Mouse (Mus musculus) kidney, adult 9 months (tissue): Measurements from ENCODE around the gene Zfp668.
"Not testable (repeated sequence)": the region's sequence is repeated elsewhere in the genome, so short reads cannot be mapped to it uniquely, and the experiment has no call there.

Experiments
- DNase-seq: peaks from one replicate; pipeline ENCODE4 v3.0.0; 2022

The Zfp668 gene

DNA sequence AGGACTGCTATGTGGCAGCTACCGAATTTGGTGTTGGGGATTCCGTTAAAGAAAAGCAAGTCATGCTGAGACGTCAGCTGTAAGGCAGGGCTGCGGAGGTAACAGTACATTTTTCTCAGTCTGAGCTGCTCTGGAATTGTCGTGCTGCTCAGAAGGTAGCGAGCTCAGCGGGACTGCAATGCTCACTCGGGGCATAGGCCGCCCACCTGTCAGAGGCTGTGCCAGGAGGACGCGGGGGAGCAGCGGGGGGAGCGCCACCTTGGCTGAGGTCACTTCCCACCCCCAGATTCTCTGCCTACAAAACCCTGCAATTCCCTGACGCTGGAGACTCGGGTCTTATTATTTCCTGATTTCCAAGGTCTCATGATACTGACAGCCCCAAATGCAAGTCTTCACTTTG is 35.7 kb downstream of the Zfp668 start:
- no peak for DNase-seq

DNA sequence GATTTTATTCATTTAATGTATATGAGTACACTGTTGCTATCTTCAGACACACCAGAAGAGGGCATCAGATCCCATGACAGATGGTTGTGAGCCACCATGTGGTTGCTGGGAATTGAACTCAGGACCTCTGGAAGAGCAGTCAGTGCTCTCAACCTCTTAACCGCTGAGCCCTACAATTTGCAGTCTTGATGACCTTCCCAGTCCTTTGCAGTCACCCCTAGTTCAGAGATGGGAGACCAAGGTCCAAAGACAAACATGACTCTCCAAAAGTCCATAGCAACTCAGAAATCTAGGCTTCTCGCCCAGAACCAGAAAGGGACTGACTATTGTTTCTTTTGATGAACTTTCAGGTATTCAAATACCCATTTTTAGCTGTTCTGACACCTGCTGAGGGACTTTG is 36.6 kb downstream of the Zfp668 start:
- not testable (repeated sequence) for DNase-seq

GRCm38 (mm10) chr7:127837878-127838277 is 38.8 kb downstream of the Zfp668 start:
- not testable (repeated sequence) for DNase-seq

GRCm38 (mm10) chr7:127837473-127837872 is 39.2 kb downstream of the Zfp668 start:
- DNase-seq, result no peak

DNA sequence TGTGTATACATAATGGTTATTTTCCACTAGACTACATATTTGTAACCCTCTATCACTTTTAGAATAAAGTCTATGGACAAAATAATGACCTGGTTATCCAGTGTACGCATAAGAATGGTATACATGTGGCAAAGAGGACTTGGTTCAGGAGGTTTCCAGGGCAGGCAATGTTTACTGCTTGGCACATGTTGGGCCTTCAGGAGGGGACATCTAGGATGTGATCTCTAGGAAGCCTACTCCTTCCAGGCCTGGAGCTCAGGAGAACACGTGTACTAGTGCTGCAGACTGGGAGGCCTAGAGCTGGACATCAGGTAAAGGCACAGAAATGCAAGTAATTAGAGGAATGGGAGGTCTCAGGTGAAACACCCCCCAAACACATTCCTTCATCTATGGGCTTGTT is 41.1 kb downstream of the Zfp668 start:
- no peak for DNase-seq

GRCm38 (mm10) chr7:127824176-127824871 is 52.3 kb downstream of the Zfp668 start, which contains the start of the genes Stx4a and Stx1b:
TSS of gene Stx4a (plus strand) at chr7:127824294.
TSS of gene Stx1b (minus strand) at chr7:127824549.
- no peak for DNase-seq

- DNase-seq, result no peak
These were observed 53.1 kb downstream of the Zfp668 start for GRCm38 (mm10) chr7:127823236-127824171.

DNA sequence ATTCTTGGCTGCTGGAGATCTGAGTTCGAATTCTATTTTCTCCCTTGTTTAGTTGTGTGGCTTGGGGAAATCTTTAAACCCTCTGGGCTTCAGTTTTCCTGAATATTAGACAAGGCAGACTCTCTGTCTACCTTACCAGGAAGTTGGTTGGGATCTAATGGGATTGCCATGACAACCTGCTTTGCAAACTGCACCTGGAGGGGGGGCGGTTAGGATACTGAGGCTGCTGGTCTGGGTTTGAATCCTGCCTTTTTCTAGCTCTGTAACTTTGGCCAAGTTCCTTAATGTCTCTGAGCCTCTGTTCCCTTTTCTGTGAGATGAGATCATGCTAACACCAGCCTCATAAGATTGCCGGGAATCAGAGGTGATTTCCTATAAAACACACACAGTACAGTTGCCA is 54.1 kb downstream of the Zfp668 start:
- no peak for DNase-seq

- DNase-seq, result no peak
These were observed 55.7 kb downstream of the Zfp668 start for GRCm38 (mm10) chr7:127820836-127821509.

DNA sequence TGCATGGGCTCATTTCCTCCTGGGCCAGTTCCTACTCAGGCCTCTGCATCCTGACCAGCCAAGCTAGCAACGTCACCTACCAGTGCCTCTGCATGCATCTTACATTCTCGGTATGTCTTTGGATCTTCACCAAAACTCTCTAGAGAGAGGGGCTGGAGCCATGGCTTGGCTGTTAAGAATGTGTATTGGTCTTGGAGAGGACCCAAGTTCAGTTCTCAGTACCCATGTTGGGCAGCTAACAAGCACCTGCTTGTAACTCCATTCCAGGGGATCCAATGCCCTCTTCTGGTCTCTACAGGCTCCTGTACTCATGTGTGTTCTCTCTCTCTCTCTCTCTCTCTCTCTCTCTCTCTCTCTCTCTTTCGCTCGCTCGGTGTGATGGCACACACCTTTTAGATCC is 58.9 kb downstream of the Zfp668 start:
- no peak for DNase-seq

- DNase-seq, result no peak
These were observed 59.6 kb downstream of the Zfp668 start for GRCm38 (mm10) chr7:127817053-127817452.

GRCm38 (mm10) chr7:127815954-127816821 is 60.4 kb downstream of the Zfp668 start:
- DNase-seq, result peak; percentile 33

DNA sequence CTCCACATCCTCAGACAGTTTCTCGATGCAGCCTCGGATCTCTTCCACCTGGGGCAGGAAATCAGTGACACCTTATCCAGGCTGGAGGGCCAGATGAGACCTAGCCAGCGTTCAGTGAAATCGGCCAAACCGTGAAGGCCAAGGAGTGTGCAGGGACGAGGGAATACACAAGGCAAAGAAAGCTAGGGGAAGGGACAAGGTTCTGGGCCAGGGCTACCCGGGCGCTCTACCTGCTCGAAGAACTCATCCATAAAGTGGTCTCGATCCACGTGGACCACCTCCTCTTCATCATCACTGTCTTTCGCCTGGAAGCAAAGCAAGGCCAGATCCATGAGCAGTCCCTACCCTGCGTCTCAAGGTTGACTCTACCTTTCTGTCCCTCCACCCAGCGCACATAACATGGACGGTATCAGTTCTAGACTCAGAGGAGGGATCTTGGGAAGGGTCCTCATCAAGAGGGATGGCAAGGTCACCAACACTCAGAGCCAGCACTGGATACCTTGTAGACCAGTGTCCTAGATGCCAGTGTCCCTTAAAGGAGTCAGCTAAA is 61.4 kb downstream of the Zfp668 start:
- DNase-seq, result no peak

- peak; percentile 49 for DNase-seq
These were observed 62.2 kb downstream of the Zfp668 start for GRCm38 (mm10) chr7:127814241-127814921.

GRCm38 (mm10) chr7:127813821-127814220 is 62.8 kb downstream of the Zfp668 start:
- DNase-seq, result peak; percentile 17
